Mouse (Mus musculus) cortical plate, adult 2 months (tissue): ENCODE measurements around the gene Grifin. TPM values are rescaled to one million over a fixed set of nuclear protein-coding genes. Genes with fewer than 3 reads are reported as not detected.
A peak's percentile ranks its signal among the peaks of the same experiment; 100 is the strongest.

Source experiments
- H3K27ac ChIP-seq: fragments of 200-500 bp; 2 replicates; pipeline ENCODE4 v1.5.1; 2012; ENCODE audit warnings: low read length, control low read depth, inconsistent platforms; ENCODE audit not compliant: insufficient read depth
- H3K4me1 ChIP-seq: fragments of 200-500 bp; 2 replicates; pipeline ENCODE4 v1.6.1; 2011; ENCODE audit warnings: low read length; ENCODE audit not compliant: control insufficient read depth, insufficient read depth
- H3K4me3 ChIP-seq: fragments of 200-500 bp; 2 replicates; pipeline ENCODE4 v1.5.1; 2011; ENCODE audit warnings: mild to moderate bottlenecking, low read length, control low read depth; ENCODE audit not compliant: insufficient read depth
- CTCF ChIP-seq: fragments of 200-500 bp; IDR thresholded peaks from 2 replicates; pipeline ENCODE4 v1.5.1; 2011; ENCODE audit warnings: mild to moderate bottlenecking, control low read depth, low read length; ENCODE audit not compliant: insufficient read depth; ENCODE audit errors: extremely low read depth
- POLR2A ChIP-seq: fragments of 200-500 bp; IDR thresholded peaks from 2 replicates; pipeline ENCODE4 v1.6.1; 2011; ENCODE audit warnings: mild to moderate bottlenecking, low read length, control low read depth; ENCODE audit not compliant: insufficient read depth; ENCODE audit errors: extremely low read depth
- polyA plus RNA-seq: library from polyadenylated mRNA; depleted of rRNA; stranded (reverse); fragments of >200 nt; gene quantifications from 2 replicates; pipeline ENCODE4 v1.2.3, GENCODE M21; 2012

Gene Grifin
- polyA plus RNA-seq, 1 experiment, result 1.4 TPM

DNA sequence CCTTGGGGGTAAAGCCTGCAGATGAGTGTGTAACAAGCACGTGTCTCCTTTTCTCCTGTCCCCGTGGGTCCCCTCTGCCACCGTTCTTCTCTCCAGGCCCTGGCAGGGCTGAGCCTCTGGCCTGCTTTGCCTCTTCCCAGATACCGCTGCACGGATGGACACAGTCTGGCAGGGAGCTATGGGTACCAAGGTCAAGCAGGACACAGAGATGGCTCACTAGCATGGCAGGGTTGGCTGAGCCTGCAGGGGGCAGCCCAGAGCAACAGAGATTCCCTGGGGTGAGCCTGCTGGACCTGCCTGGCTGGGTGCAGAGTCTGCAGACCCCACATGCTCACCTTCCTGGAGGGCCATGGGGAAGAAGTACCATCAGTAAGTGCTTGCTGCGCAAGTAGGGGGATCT lies 985 bp upstream of the Grifin start:
- Histone ChIP-seq H3K4me3 (no peak overlapping the region), H3K4me1 (0 out of 2 replicates have a peak, but pooled peaks cover 1% of the 10 kb centered on the region), H3K27ac (no peak overlapping the region)
- TF ChIP-seq CTCF, result peak; percentile 50
- TF ChIP-seq POLR2A, result no peak

DNA sequence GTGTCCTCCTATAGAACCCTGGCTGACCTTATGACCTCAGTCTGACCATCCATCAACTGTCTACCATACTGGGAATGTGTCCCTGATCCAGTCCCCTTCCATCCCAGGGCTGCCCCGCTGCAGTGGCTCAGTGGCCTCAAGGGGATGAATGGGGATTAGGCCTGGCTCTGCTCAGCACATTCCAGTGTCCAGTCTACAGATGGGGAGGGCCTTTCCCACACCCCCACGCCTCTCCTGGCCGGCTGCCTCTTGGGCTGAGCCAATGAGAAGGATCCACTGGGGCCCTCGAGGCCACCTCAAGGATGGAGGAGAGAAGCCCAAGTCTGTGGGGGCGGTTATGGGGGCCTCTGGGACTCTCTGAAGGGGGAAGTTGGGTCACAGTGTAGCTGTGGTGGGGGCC lies 580 bp upstream of the Grifin start:
- Histone ChIP-seq H3K4me3 (no peak overlapping the region), H3K4me1 (0 out of 2 replicates have a peak, but pooled peaks cover 1% of the 10 kb centered on the region), H3K27ac (no peak overlapping the region)
- no peak for TF ChIP-seq CTCF
- no peak for TF ChIP-seq POLR2A

DNA sequence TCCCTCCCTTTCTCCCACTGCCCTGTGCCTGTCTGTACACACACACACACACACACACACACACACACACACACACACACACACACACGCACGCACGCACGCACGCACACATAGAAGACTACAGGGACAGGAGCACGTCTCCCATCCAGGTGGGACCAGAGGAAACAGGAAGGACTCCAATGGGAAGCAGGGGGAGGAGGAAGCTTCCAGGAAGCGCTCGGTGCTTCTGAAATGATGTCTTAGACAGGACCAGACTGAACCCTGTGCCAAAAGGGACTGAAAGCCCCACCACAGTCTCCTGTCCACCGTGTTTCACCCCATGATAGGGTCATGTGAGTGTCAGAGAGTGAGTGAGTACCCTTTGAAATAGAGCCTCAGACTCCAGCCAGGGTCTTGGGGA lies 2.3 kb downstream of the Grifin start:
- H3K4me3 ChIP-seq, result no peak overlapping the region
- H3K27ac ChIP-seq, result no peak overlapping the region
- TF ChIP-seq CTCF, result no peak
- TF ChIP-seq POLR2A, result no peak
- no peaks in the 10 kb centered on the region for H3K4me1 ChIP-seq

DNA sequence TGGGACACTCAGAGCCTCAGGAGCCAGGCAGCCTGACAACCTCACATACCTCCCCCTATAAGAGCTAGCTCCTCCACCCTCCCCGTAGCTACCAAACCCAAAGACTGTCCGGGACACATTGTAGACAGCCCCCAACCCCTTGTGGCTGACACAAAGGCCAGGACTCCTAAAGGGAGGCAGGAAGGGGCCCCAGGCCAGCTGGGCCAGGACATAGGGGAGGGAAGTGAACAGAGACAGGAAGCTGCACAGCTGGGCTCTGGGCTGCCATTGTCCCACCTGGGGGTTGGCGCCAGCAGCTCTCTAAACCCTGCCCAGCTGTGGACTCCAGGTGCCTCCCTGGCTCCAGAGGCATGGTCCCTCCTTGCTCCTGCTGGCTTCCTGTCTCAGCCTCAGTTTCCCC lies 8.0 kb downstream of the Grifin start:
- Histone ChIP-seq H3K27ac (no peak overlapping the region), H3K4me3 (no peak overlapping the region), H3K4me1 (no peaks in the 10 kb centered on the region)
- no peak for TF ChIP-seq POLR2A
- TF ChIP-seq CTCF, result no peak

DNA sequence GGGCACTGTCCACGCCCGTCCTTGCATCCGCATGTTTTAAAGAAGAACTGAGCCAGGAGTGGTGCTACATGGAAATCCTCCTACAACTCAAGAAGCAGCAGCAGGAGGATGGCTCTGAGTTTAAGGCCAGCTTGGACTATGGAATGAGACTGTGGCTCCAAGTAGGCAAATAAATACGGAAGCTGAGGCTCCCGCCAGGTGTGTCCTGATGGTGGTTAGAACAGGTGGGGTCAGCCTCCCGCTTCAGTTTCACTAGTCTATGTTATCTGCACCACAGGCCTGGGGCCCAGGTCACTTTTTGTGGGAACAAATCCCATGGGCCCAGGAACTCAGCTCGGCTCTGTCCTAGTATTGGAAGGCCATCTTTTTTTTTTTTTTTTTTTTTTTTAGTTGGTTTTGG lies 11.2 kb downstream of the Grifin start:
- peaks cover 2% of the 10 kb centered on the region; the same call in 1 of the 2 replicates for H3K4me1 ChIP-seq
- no peak for TF ChIP-seq POLR2A
- TF ChIP-seq CTCF, result no peak
- no peak overlapping the region for H3K4me3 ChIP-seq
- H3K27ac ChIP-seq, result no peak overlapping the region

DNA sequence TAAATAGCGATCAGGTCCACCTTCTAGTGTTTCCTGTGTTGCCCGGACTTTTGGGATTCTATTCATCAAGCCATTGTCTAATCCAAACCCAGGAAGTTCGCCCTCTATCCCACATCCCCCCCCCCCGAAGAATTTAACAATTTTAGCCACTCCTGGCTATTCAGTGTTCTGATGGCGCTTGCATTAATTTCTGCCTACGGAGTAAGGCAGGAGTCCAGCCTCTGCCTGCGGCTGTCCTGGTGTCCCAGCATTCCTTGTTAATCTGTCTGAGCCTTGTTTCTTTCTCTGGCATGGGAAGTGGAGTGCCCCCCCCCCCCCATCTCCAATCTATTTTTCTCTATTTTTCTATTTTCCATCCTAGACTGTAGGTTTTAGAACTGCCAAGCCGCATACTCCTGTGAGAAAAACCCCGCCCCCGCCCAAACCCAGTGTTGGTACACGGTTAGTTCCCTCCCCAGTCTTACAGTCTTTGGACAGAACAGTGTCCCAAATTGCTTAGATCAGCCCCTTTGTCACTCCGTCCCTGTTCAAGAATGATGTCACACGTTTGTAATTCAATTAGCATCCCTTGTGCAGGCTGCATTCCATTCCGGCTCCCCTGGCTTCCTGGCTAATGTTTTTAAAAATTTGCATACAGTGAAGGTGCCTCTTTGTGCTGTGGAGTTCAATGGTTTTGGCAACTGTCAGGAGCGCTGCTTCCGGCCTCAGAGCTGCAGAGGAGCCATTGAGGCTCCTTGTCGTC lies 15.4 kb downstream of the Grifin start:
- Histone ChIP-seq H3K4me3 (no peak overlapping the region), H3K27ac (0 out of 2 replicates have a peak overlapping the region, but pooled peaks have one; percentile 17), H3K4me1 (peaks cover 2% of the 10 kb centered on the region; the same call in 1 of the 2 replicates)
- TF ChIP-seq POLR2A, result no peak
- TF ChIP-seq CTCF, result no peak

DNA sequence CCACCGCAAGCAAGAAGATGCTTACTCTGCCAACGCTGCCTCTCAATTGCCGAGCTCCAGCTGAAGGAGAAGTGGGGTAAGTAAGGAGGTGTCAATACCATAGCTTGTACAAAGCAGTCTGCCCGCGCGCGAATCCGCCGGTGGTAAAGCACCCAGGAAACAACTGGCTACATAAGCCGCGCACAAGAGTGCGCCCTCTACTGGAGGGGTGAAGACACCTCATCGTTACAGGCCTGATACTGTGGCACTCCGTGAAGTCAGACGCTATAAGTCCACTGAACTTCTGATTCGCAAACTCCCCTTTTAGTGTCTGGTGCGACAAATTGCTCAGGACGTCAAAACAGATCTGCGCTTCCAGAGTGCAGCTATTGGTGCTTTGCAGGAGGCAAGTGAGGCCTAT lies 18.5 kb downstream of the Grifin start:
- no peak overlapping the region for H3K4me3 ChIP-seq
- H3K4me1 ChIP-seq, result peaks cover 2% of the 10 kb centered on the region; the same call in 1 of the 2 replicates
- TF ChIP-seq CTCF, result 0 out of 2 replicates have a peak, but pooled peaks have one; percentile 6
- no peak for TF ChIP-seq POLR2A
- H3K27ac ChIP-seq, result no peak overlapping the region

DNA sequence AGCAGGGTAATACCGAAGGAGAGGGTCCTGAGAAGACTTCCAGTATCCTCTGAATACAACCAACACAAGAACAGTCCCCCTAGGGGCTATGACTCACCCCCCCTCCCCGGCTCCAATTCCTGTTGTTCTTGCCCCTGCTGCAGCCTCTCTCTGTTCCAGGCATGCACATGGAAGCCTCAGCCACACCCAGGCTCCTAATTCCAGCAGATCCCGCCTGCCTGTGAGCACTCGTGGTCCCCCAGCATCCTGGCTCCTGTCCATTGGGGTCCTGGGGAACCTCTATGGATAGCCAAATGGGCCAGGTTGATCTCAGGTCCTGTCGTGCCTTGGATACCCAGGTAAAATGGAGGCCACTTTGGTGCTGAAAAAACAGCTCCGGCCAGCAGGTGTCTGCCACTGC lies 19.2 kb downstream of the Grifin start:
- TF ChIP-seq CTCF (no peak), POLR2A (no peak)
- H3K4me1 ChIP-seq, result peaks cover 2% of the 10 kb centered on the region; the same call in 1 of the 2 replicates
- H3K4me3 ChIP-seq, result no peak overlapping the region

DNA sequence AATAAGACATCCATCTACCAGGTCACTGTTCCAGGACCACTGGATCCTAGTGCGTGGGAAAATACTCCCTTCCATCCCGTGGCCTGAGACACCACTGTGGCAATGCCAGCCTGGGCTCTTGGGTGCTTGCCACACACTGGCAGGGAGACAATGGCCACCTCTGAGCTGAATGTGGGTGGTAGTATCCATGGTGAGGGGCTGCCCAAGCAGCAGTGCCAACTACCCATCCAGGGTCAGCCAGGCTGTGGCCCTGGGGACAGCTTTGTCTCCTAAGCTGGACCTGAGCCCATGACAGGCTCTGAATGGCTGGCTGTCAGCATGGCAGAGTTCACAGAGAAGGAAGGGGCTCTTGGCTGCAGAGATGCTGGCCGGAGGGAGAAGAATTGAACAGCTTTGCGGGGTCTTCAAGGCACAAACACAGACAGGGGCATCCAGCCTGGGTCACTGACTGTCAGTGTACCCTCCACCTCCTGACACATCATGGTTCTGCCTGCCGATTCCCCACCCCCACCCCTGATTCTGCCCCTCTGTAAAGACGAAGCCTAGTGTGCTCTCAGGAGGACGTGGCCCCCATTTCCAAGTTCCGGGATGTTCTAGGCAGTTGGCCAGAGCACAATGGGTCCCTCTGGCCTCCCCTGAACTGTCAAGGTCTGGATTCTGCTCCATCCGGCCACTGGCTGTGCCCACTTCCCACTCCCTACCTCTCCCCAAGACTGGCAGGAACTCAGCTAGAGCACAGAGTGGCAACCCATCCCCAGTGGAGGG lies 21.9 kb downstream of the Grifin start:
- Histone ChIP-seq H3K4me3 (no peak overlapping the region), H3K27ac (no peak overlapping the region), H3K4me1 (no peaks in the 10 kb centered on the region)
- TF ChIP-seq CTCF, result no peak
- no peak for TF ChIP-seq POLR2A

More for the DNA sequence above, 19.2 kb downstream of the Grifin start:
- no peak overlapping the region for H3K27ac ChIP-seq
